Mouse (Mus musculus) layer of hippocampus, adult 2 months (tissue): ENCODE measurements around the gene 2010005H15Rik. TPM values are rescaled to one million over a fixed set of nuclear protein-coding genes. Genes with fewer than 3 reads are reported as not detected.
"Not testable (repeated sequence)": the region's sequence is repeated elsewhere in the genome, so short reads cannot be mapped to it uniquely, and the experiment has no call there.

Experiments
- DNase-seq, 2 experiments: peaks; one replicate each; pipeline ENCODE4 v3.0.0; 2022; ENCODE audit warnings: low spot score in 2 of 2
- H3K27ac ChIP-seq: fragments of 200-600 bp; 2 replicates; pipeline ENCODE4 v1.8.1; 2022
- H3K4me3 ChIP-seq: fragments of 200-600 bp; 2 replicates; pipeline ENCODE4 v1.8.1; 2022; ENCODE audit warnings: mild to moderate bottlenecking
- CTCF ChIP-seq: fragments of 200-600 bp; conservative IDR thresholded peaks from 2 replicates; pipeline ENCODE4 v1.8.1; 2022; ENCODE audit warnings: antibody characterized with exemption, mild to moderate bottlenecking, moderate library complexity
- long read RNA-seq, 2 experiments: library from polyadenylated mRNA; stranded (forward); transcript quantifications; one replicate each; pipeline ENCODE4 v2.0.0; 2021; ENCODE audit warnings: borderline mapping rate in 2 of 2
- total RNA-seq, 2 experiments: library from RNA; stranded (reverse); gene quantifications; 2 replicates each; pipeline ENCODE4 v1.2.3; 2021

2010005H15Rik gene
- total RNA-seq = not detected
- long read RNA-seq, experiment 1 = 0 reads
- long read RNA-seq, experiment 2 = 0 reads

- H3K27ac ChIP-seq, DNase-seq, H3K4me3 ChIP-seq: not testable (repeated sequence)
Observed at GRCm38 (mm10) chr16:36221168-36221567, at the start of gene 2010005H15Rik. TSS of gene 2010005H15Rik (plus strand) at chr16:36221468.

DNA sequence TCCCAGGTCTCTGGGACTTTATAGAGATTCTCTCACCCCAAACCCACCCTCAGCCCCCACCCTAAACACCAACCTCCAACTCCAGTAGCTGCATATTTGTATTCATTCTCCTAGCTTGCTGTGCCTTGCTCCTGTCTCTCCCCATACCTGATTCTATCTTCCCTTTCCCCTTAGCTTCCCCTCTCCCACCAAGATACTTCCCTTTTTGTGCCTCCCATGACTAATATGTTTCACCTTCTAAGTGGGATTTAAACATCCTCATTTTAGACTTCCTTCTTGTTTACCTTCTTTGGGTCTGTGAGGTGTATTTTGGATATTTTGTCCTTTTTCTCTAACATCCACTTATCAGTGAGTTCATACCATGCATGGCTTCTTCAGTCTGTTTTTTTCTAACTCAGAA lies 45.2 kb upstream of the 2010005H15Rik start:
- Histone ChIP-seq H3K27ac (no peak overlapping the region), H3K4me3 (no peak overlapping the region)
- no peak for TF ChIP-seq CTCF
- no peak for DNase-seq

DNA sequence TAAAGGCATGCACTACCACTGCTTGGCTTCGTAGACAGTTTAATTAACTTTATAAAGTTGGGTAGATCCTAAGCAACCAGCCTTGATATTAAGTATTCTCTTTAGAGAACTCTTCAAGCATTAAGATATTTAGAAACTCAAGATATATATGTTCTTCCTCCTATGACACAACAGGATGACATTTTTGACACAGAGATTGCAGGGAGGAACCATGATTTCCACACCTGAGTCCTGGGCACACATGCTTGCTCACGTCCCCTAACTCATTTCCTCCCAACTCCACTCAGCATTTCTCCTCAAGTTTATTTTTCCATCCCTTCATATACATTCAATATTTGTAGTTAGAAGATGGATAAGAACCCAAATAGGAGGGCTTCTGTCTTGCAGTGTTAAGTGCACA lies 41.4 kb upstream of the 2010005H15Rik start:
- DNase-seq = no peak
- no peak for TF ChIP-seq CTCF
- H3K27ac ChIP-seq = no peak overlapping the region
- no peak overlapping the region for H3K4me3 ChIP-seq

DNA sequence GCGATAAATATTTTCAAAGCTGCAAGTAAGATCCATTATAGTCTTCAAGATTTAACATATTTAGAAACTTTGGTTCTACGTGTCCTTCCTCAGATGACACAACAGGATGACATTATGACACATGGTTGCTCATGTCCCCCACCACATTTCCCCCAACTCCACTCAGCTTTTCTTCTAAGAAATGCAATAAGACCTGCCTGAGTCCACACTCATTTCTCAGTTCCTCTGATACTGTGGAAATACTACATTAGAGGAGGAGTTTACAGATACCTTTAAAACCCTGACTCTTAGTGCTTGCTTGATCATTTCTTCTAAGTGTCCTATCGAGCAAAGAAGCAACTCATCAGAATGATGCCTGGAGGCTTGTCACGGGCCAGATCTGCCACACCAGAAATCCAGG lies 37.4 kb upstream of the 2010005H15Rik start, which contains the start of gene Gm5483:
Gene Gm5483 (plus strand): TSS at position 301 of the 400 bp plus-strand sequence.
- not testable (repeated sequence) for H3K27ac ChIP-seq, H3K4me3 ChIP-seq, DNase-seq

- no peak for TF ChIP-seq CTCF
- no peak overlapping the region for H3K27ac ChIP-seq
- DNase-seq = no peak
- H3K4me3 ChIP-seq = no peak overlapping the region
Observed at GRCm38 (mm10) chr16:36199226-36199625, 22.0 kb upstream of the 2010005H15Rik start.

DNA sequence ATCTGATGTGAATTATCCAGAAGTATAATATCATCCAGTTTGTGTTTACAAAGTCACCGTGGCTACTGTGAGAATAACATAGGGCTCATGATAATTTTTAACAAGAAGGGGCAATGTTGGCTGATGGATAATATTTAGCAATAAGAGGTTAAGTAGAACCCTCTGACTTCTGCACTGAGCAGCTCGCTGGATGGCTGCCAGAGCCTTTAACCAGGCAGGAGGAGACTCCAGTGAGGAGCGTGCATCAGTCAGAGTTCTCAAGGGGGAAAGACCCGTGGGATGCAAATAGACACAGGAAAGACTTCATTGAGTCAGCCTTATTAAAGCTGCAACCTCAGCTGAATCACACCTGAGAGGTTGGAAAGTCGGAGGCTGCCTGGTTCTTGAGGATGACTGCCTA lies 17.4 kb upstream of the 2010005H15Rik start:
- H3K4me3 ChIP-seq = no peak overlapping the region
- no peak overlapping the region for H3K27ac ChIP-seq
- no peak for TF ChIP-seq CTCF
- no peak for DNase-seq

GRCm38 (mm10) chr16:36205684-36206083 lies 15.6 kb upstream of the 2010005H15Rik start:
- H3K4me3 ChIP-seq, H3K27ac ChIP-seq, DNase-seq: not testable (repeated sequence)

- no peak for TF ChIP-seq CTCF
- DNase-seq = no peak
- no peak within 1 kb of the TSS for H3K27ac ChIP-seq
- no peak within 1 kb of the TSS for H3K4me3 ChIP-seq
Observed at GRCm38 (mm10) chr16:36209967-36210453, 11.3 kb upstream of the 2010005H15Rik start, which contains the start of gene Gm5416. TSS of gene Gm5416 (plus strand) at chr16:36210403.

DNA sequence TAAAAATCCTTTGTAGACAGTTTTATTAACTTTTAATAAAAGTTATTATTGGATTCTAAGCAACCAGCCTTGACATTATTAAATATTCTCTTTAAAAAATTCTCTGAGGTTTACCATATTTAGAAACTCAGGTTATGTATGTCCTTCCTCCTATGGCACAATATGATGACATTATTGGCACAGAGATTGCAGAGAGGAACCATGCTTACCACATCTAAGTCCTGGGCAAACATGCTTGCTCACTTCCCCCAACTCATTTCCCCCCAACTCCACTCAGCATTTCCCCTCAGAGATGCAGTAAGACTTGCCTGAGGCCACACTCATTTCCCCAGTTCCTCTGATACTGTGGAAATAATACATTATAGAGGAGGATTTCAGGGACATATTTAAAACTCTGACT lies 39.3 kb downstream of the 2010005H15Rik start:
- not testable (repeated sequence) for DNase-seq, H3K4me3 ChIP-seq, H3K27ac ChIP-seq

GRCm38 (mm10) chr16:36276796-36277195 lies 55.5 kb downstream of the 2010005H15Rik start, which contains the start of gene Stfa1:
TSS of gene Stfa1 (plus strand) at chr16:36276951.
- not testable (repeated sequence) for H3K4me3 ChIP-seq, DNase-seq, H3K27ac ChIP-seq

- Histone ChIP-seq H3K27ac (no peak overlapping the region), H3K4me3 (no peak overlapping the region)
- no peak for TF ChIP-seq CTCF
- no peak for DNase-seq
Observed at GRCm38 (mm10) chr16:36289140-36289539, 67.9 kb downstream of the 2010005H15Rik start.

Other genes starting within 250 kb of the 2010005H15Rik start
- 100 to 1,000 TPM; 139 to 141 TPM for gene Kpna1, start 242.7 kb upstream of the 2010005H15Rik start, total RNA-seq
- gene Wdr5b, start 180.3 kb upstream of the 2010005H15Rik start, total RNA-seq = 1 to 10 TPM; 5.5 to 5.8 TPM
- 10 to 100 TPM; 74.2 to 83.6 TPM for gene Fam162a, start 149.9 kb upstream of the 2010005H15Rik start, total RNA-seq
- 10 to 100 TPM; 22.1 to 22.5 TPM for gene Ccdc58, start 149.8 kb upstream of the 2010005H15Rik start, total RNA-seq
- gene Csta1, start 90.2 kb upstream of the 2010005H15Rik start, total RNA-seq = not detected
- gene Stfa2l1, start 64.7 kb upstream of the 2010005H15Rik start, total RNA-seq = not detected
- not detected for gene Gm5483, start 37.3 kb upstream of the 2010005H15Rik start, total RNA-seq
- not detected for gene Gm5416, start 11.1 kb upstream of the 2010005H15Rik start, total RNA-seq
- gene Stfa1, start 55.5 kb downstream of the 2010005H15Rik start, total RNA-seq = not detected
- gene BC117090, start 112.9 kb downstream of the 2010005H15Rik start, total RNA-seq = not detected
- not detected for gene BC100530, start 146.3 kb downstream of the 2010005H15Rik start, total RNA-seq
- not detected for gene Stfa2, start 187.0 kb downstream of the 2010005H15Rik start, total RNA-seq
- not detected for gene Stfa3, start 233.9 kb downstream of the 2010005H15Rik start, total RNA-seq